Mouse (Mus musculus) liver, embryonic 14.5 days (tissue): ENCODE results near the gene Topaz1.

Source experiments
- CTCF ChIP-seq: IDR thresholded peaks from 2 replicates; pipeline ENCODE4 v1.5.1; 2016; ENCODE audit warnings: antibody characterized with exemption, low read depth, control low read depth
- EP300 ChIP-seq: IDR thresholded peaks from 2 replicates; pipeline ENCODE4 v1.6.1; 2016; ENCODE audit warnings: antibody characterized with exemption, low read depth

DNA sequence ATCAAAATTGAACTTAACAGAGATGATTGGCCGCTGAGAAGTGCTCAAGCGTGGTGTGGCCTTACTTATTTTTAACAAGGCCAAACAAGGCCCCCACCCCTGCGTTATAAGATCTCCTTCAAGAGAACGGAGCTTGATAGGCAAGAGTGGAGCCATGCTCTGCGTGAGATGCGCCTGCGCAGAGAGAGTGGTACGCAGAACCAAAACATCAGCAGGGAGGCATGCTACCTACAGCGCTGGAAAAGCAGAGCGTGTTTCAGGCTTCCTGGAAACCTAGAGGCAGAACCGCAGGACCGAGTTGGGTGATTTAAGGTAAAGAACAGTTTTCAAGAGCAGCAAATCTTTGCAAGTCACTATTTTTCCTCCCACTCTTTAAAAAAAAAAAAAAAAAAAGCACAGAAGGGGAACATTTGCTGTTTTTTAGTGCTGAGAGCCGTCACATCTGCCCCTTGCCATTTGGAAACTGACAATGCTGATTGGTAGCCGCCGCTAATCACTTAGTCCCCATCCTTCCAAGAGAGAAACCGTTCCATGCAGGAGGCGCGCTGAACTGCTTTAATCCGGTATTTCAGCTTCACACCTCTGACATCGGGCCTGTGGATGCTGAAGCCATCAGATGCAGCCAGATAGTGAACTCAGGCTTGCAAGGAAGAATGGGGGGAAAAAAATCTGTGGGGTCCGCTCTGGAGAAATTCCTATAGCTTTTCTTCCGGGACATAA, 21.9 kb upstream of the Topaz1 start:
- TF ChIP-seq CTCF (no peak), EP300 (no peak)
